Mouse (Mus musculus) embryonic facial prominence, embryonic 15.5 days (tissue): ENCODE measurements around the gene Dera. TPM values are rescaled to one million over a fixed set of nuclear protein-coding genes. Genes with fewer than 3 reads are reported as not detected.

Experiments
- ATAC-seq: fragments of 200-750 bp; cut with Nextera tagmentation; 2 replicates; pipeline ENCODE4 v1.8.0; 2017; ENCODE audit warnings: low read depth, moderate TSS enrichment; ENCODE audit not compliant: insufficient number of reproducible peaks, low FRiP score, low TSS enrichment
- H3K27ac ChIP-seq: fragments of 300-500 bp; sonication (generic); replicated peaks from 2 replicates; pipeline ENCODE4 v1.5.1; 2015; ENCODE audit warnings: mild to moderate bottlenecking, inconsistent platforms
- H3K27me3 ChIP-seq: fragments of 300-500 bp; sonication (generic); 2 replicates; pipeline ENCODE4 v1.6.1; 2015; ENCODE audit warnings: inconsistent platforms
- H3K36me3 ChIP-seq: fragments of 300-500 bp; sonication (generic); 2 replicates; pipeline ENCODE4 v1.6.1; 2015; ENCODE audit warnings: mild to moderate bottlenecking, inconsistent platforms
- H3K4me1 ChIP-seq: fragments of 300-500 bp; sonication (generic); 2 replicates; pipeline ENCODE4 v1.6.1; 2015; ENCODE audit warnings: inconsistent platforms
- H3K4me2 ChIP-seq: fragments of 300-500 bp; sonication (generic); replicated peaks from 2 replicates; pipeline ENCODE4 v1.6.1; 2015; ENCODE audit warnings: mild to moderate bottlenecking, inconsistent platforms
- H3K4me3 ChIP-seq: fragments of 300-500 bp; sonication (generic); replicated peaks from 2 replicates; pipeline ENCODE4 v1.5.1; 2015; ENCODE audit warnings: mild to moderate bottlenecking, inconsistent platforms
- H3K9ac ChIP-seq: fragments of 300-500 bp; sonication (generic); 2 replicates; pipeline ENCODE4 v1.6.1; 2015; ENCODE audit warnings: inconsistent platforms
- H3K9me3 ChIP-seq: fragments of 300-500 bp; sonication (generic); replicated peaks from 2 replicates; pipeline ENCODE4 v1.6.1; 2016; ENCODE audit warnings: inconsistent platforms
- WGBS: fragments of 180-500 bp; shearing (Covaris S2); methylation state at CpG from one replicate; pipeline ENCODE4 v1.1.7; 2015; 5-methylcytosine and 5-hydroxymethylcytosine counted together
- polyA plus RNA-seq: library from polyadenylated mRNA; unstranded; fragments of >200 nt; fragmentation: Nextera tagmentation; extraction: Ambion mirVana; gene quantifications from 2 replicates; pipeline ENCODE4 v1.2.1, GENCODE M21; 2015

The Dera gene
- polyA plus RNA-seq, 1 experiment from 2014 or later: 44.4 TPM

DNA sequence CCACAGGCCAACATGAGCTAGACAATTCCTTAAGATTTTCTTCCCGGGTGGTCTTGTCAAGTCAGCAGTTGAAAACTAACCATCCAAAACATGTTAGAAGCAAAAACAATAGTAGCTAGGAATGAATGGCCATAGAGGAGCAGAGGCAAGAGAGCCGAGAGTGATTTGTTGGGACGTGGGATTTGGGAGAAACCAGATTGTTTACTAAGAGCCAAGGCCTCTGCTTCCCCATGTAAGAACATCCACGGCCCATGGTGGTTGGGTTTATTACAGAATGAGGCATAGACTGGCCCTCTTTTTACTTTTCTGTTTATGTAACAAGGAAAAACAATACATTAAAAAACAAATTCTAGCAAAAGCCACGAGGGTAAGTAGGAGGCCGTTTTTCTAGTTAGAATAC, 54.4 kb downstream of the Dera start:
- WGBS: 64% methylated on average over 6 of the region's 6 CpGs
- no peaks in the 10 kb centered on the region for H3K9me3 ChIP-seq
- no peaks in the 10 kb centered on the region for H3K36me3 ChIP-seq
- no peak overlapping the region for H3K4me2 ChIP-seq
- H3K9ac ChIP-seq: no peak overlapping the region
- no peaks in the 10 kb centered on the region for H3K4me1 ChIP-seq
- no peak overlapping the region for H3K4me3 ChIP-seq
- no peak for ATAC-seq
- H3K27ac ChIP-seq: no peak overlapping the region
- no peaks in the 10 kb centered on the region for H3K27me3 ChIP-seq

DNA sequence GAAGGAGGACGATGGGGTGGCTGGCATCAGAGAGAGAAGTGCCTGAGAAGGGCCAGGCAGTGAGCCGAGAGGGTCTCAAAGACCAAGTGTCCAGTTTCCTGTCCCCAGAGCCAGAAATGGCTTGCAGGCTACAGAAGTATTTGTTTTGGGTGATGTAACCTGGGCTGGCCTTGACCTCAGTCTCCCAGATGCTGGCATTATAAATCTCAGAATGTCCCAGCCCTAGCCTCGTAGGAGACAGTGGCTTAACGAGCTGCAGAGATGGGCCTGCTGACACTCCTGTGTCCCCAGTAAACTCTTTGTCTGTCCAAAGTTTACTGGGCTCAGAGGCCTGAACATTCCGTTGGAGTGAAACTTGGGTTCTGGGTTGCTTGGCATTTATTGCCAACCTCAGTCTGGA, 55.8 kb downstream of the Dera start:
- H3K4me1 ChIP-seq: no peaks in the 10 kb centered on the region
- H3K27ac ChIP-seq: no peak overlapping the region
- no peaks in the 10 kb centered on the region for H3K36me3 ChIP-seq
- H3K27me3 ChIP-seq: no peaks in the 10 kb centered on the region
- no peaks in the 10 kb centered on the region for H3K9me3 ChIP-seq
- H3K9ac ChIP-seq: no peak overlapping the region
- H3K4me2 ChIP-seq: no peak overlapping the region
- ATAC-seq: no peak
- 70% methylated on average over 5 of the region's 5 CpGs for WGBS
- H3K4me3 ChIP-seq: no peak overlapping the region

DNA sequence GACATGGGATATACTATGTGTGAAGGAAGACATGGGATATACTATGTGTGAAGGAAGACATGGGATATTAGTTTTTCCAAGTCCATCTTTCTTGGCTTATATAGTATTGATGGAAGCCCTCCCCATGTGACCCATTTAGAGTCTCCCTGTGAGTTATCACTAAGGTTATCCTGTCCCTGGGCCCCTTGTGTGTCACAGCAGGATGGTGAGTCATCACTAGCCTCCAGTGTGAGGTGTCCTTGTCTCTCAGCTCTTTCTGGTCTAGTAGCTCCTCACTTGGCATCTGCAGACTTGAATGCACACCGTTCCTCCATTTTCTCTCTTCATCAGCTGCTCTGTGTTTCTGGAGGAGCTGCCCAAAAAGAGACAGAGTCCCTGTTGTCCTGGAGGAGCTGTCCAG, 59.7 kb downstream of the Dera start:
- ATAC-seq: no peak
- Histone ChIP-seq H3K4me3 (no peak overlapping the region), H3K4me2 (no peak overlapping the region), H3K9ac (no peak overlapping the region), H3K27me3 (no peaks in the 10 kb centered on the region), H3K36me3 (no peaks in the 10 kb centered on the region), H3K9me3 (no peaks in the 10 kb centered on the region), H3K27ac (no peak overlapping the region), H3K4me1 (no peaks in the 10 kb centered on the region)
- WGBS: 100% methylated on average over 1 of the region's 1 CpGs

DNA sequence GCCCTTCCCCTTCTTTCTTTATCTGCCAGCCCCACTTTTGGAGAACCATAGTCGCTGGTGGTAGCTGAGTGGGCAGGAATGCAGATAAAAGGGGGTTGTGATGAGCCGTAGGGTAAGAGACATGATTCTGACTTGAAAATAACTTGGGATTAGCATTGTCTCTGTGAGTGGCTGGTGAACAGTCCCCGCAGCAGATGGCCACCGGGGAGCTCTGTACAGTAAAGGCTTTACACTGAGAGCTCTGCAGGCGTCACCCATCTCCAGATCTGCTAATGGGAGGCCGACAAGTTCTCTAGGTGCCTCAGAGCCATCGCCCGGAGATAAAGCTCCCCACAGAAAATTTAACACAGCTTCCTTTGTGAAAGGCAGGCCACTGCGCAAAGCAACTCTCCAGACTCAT, 62.2 kb downstream of the Dera start:
- Histone ChIP-seq H3K4me2 (no peak overlapping the region), H3K27me3 (no peaks in the 10 kb centered on the region), H3K36me3 (no peaks in the 10 kb centered on the region), H3K4me1 (no peaks in the 10 kb centered on the region), H3K27ac (no peak overlapping the region), H3K9ac (no peak overlapping the region), H3K9me3 (no peaks in the 10 kb centered on the region), H3K4me3 (no peak overlapping the region)
- no peak for ATAC-seq
- 63% methylated on average over 9 of the region's 9 CpGs for WGBS

DNA sequence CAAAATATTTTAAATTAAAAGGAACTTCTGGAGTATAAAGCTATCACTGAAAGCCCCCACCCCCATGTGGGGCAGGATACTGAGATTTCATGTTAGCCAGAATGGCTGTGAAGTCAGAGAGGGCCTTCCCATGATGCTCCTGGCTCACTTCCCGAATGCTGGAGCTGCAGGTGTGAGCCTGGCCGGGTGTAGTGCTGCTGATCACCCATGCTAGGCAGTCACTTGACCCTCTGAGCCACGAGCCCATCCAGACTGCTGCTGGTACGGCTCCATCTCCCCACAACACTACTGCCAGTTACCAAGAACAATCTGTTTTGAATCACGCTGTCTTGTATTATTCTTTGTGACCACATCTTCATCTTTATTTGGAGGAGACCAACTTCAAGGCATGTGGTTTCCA, 68.2 kb downstream of the Dera start:
- Histone ChIP-seq H3K4me1 (no peaks in the 10 kb centered on the region), H3K9ac (no peak overlapping the region), H3K27ac (no peak overlapping the region), H3K4me3 (no peak overlapping the region), H3K9me3 (no peaks in the 10 kb centered on the region), H3K4me2 (no peak overlapping the region), H3K27me3 (no peaks in the 10 kb centered on the region), H3K36me3 (no peaks in the 10 kb centered on the region)
- ATAC-seq: no peak; the same call in 1 of the 2 replicates
- 50% methylated on average over 5 of the region's 5 CpGs for WGBS

DNA sequence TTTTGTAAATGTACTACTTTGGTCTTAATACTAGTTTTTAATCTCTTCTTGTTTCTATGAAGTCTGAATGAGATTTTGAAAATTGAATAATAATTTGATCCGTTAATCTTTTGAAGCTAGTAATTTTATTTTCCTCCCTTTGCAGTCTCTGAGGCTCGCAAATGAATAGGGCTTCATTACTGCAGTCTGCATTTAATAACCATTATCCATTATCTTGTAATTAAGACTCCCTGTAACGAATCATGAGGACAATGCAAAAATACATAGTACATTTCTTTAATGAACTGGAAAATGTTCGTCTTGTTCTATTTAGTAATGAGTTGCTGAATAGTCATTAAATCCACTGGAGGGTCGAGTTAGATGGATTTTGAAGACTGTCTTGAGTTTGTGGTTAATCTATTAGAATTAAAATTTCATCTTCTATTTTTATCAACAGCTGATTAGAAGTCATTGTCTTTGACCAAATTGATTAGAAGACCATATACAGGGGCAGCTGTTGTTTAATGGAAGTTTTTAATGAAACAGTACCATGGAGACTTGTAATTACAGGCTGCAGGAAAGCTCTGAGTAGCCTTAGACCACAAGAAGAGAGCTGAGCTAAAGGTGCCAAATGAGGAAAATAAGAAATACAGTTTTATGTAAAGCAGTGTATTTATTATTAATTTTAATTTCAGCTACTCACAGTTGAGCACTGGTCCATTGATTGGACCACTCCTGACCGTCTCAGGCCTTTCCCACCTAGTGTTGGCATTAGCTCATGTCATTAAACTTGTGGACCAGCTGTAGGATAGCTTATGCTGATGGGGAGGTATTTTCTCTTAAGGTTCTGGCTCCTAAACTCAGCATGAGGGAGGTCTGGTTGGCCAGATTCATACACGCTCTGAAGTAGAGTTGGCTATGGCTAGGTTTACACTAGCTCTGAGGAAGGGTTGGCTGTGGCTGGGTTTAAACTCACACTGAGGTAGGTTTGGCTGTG, 70.0 kb downstream of the Dera start:
- H3K9ac ChIP-seq: no peak overlapping the region
- no peak overlapping the region for H3K4me3 ChIP-seq
- H3K9me3 ChIP-seq: no peaks in the 10 kb centered on the region
- H3K27ac ChIP-seq: no peak overlapping the region
- no peaks in the 10 kb centered on the region for H3K27me3 ChIP-seq
- H3K4me1 ChIP-seq: no peaks in the 10 kb centered on the region
- 68% methylated on average over 7 of the region's 7 CpGs for WGBS
- H3K36me3 ChIP-seq: no peaks in the 10 kb centered on the region
- no peak for ATAC-seq
- no peak overlapping the region for H3K4me2 ChIP-seq

DNA sequence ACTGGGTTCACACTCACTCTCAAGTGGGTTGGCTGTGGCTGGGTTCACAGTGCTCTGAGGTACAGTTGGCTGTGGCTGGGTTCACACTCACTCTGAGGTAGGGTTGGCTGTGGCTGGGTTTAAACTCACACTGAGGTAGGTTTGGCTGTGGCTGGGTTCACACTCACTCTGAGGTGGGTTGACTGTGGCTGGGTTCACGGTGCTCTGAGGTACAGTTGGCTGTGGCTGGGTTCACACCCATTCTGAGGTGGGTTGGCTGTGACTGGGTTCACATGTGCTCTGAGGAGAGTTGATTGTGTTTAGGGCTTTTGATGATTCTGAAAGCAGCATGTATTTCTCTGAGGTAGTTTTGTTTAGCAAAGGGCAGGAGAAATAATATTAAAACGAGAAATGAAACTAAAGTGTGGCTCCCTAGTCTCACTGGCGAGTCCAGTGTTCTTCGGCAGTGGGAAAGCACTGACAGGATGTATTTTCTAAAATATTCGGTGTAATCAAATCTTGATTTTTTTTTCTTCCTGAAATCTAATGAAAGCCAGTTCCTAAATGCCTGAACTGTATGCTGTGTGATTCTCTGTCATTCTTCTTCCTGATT, 70.8 kb downstream of the Dera start:
- no peak; the same call in 1 of the 2 replicates for ATAC-seq
- no peaks in the 10 kb centered on the region for H3K4me1 ChIP-seq
- H3K9me3 ChIP-seq: no peaks in the 10 kb centered on the region
- no peaks in the 10 kb centered on the region for H3K27me3 ChIP-seq
- no peak overlapping the region for H3K4me3 ChIP-seq
- H3K4me2 ChIP-seq: no peak overlapping the region
- H3K36me3 ChIP-seq: no peaks in the 10 kb centered on the region
- WGBS: 60% methylated on average over 5 of the region's 5 CpGs
- H3K9ac ChIP-seq: no peak overlapping the region
- H3K27ac ChIP-seq: no peak overlapping the region

DNA sequence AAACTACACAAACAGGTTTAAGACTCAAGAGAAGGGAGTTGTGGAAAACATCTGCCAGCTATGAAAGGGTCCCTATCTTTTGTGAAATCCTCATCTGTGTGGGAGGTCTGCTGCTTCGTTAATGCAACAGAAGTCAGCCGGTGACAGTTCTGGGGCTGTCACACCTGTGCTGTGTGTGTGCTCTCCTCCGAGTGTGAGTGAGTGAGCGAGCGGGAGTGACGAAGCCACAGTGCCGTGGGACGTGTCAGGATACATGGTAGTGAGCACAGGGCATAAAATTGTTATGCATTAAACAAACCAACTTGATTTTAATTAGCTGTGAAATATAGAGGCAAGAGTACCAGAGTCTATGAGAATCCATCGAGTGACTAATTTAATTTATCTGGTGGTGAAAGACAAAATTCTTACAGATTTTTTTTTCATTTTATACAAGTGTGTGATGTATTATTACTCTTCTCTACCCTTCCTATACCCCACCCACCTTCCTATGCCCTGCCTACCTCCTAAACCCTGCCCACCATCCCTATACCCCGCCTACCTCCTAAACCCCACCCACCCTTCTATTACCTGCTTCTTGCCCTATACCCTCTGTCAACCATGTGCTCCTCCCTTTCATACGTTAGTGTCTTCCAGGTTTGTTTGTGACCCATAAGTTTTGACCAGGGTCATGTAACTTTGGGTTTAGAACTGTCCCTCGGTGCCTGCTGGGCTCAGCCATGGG, 74.9 kb downstream of the Dera start:
- H3K4me3 ChIP-seq: no peak overlapping the region
- H3K4me2 ChIP-seq: no peak overlapping the region
- no peaks in the 10 kb centered on the region for H3K27me3 ChIP-seq
- H3K9me3 ChIP-seq: no peaks in the 10 kb centered on the region
- H3K9ac ChIP-seq: no peak overlapping the region
- no peaks in the 10 kb centered on the region for H3K4me1 ChIP-seq
- H3K36me3 ChIP-seq: no peaks in the 10 kb centered on the region
- WGBS: 77% methylated on average over 12 of the region's 12 CpGs
- no peak for ATAC-seq
- no peak overlapping the region for H3K27ac ChIP-seq

DNA sequence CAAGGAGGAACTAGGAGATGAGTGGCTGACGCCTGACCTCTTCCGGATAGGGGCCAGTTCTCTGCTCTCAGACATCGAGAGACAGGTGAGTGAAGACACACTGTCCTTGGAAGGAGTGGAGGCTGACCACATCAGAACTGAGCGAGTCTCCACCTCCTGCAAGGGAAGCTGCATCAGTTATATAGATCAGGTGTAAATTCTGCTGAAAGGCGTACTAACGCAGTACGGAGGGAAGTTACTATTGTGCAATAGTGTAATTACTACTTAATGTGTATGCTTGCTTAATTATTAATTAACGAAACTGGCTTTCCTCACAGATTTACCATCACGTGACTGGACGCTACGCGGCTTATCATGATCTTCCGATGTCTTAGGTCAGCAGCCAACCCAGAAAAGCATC, 82.5 kb downstream of the Dera start:
- Histone ChIP-seq H3K4me1 (no peaks in the 10 kb centered on the region), H3K27me3 (no peaks in the 10 kb centered on the region), H3K4me2 (no peak overlapping the region), H3K9me3 (no peaks in the 10 kb centered on the region), H3K9ac (no peak overlapping the region), H3K4me3 (no peak overlapping the region), H3K36me3 (no peaks in the 10 kb centered on the region), H3K27ac (no peak overlapping the region)
- 91% methylated on average over 13 of the region's 13 CpGs for WGBS
- no peak for ATAC-seq

DNA sequence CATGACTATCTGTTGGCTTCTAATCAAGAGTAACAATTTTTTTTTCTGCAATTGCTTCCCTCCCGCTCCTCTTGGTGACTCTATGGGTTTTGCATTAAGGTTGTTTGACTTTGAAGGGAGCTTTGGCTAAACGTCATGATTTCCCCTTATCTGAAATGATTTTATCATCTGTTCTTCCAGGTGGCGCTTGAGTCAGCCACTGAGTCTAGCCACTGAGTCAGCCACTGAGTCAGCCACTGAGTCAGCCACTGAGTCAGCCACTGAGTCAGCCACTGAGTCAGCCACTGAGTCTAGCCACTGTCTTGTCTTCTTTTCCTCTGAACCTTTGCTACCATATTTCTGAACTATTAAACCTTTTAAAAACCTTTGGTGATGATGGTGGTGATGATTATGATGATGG, 89.0 kb downstream of the Dera start:
- Histone ChIP-seq H3K4me2 (no peak overlapping the region), H3K9ac (no peak overlapping the region), H3K36me3 (no peaks in the 10 kb centered on the region), H3K4me3 (no peak overlapping the region), H3K9me3 (no peaks in the 10 kb centered on the region), H3K27ac (no peak overlapping the region), H3K27me3 (no peaks in the 10 kb centered on the region), H3K4me1 (no peaks in the 10 kb centered on the region)
- WGBS: 80% methylated on average over 3 of the region's 3 CpGs
- no peak for ATAC-seq
